Mouse (Mus musculus) right cerebral cortex, postnatal 14 days (tissue): ENCODE measurements at regions not wholly inside any gene's neighbourhood (a gene's known extent, or its start where the extent isn't known, plus 50 kb on each side); places are given as distances from the start of the nearest gene placed in this dataset.

ENCODE experiments used
- DNase-seq: peaks from one replicate; pipeline ENCODE4 v3.0.0; 2022

DNA sequence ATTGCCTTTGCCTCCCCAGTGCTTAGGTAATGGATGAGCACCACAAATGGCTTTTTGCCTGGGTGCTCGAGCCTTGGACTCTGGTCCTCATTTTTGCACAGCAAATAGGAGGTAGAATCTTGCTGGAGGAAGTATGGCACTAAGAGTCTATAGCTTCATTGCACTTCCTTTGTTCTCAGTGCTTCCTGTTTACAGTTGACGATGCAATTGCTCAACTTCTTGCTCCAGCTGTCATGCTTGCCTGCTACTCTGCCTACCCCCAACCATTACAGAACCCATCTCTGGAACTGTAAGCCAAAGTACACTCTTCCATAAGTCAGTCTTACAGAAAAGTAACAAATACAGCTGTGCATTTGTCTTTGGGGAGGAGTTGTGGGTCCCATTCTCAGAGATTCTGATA, 79.8 kb upstream of the Slc7a14 start:
- DNase-seq: no peak

DNA sequence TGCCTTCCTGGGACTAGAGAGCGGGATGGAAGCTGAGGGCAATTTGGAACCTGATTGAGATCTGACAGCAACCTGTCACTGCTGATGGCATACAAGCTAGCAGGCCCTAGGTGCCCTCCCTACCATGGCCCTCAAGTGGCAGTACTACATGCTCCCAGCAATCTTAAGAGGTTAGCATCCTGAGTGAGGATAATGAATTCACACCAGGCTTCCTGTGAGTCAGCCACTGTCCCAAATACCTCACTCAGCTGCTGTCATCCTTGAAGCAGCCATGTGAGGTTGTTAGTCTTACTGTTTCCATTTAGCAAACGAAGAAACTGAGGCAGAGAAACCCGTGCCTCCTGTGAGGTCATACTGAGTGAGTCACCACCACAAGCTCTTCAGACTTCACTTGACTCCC, 65.5 kb upstream of the Slc7a14 start:
- no peak for DNase-seq

DNA sequence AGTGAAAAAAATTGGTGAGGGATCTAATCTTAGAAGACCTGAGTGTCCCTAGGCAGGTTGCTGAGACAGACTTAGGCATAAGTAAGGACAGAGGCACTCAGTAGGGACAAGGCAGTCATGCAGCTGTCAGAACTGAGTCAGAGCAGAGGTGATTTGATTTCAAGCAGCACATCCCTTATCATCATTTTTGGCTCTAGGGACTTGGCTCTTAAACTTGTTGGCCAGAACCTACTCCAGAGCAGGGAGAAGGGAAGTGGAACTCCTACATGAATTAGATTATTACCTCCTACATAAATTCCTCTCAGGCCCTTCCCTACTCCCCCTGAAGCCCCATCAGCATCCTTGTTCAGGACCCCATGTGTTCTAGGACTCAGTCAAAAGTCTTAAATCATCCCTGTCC, 63.9 kb upstream of the Slc7a14 start:
- no peak for DNase-seq

DNA sequence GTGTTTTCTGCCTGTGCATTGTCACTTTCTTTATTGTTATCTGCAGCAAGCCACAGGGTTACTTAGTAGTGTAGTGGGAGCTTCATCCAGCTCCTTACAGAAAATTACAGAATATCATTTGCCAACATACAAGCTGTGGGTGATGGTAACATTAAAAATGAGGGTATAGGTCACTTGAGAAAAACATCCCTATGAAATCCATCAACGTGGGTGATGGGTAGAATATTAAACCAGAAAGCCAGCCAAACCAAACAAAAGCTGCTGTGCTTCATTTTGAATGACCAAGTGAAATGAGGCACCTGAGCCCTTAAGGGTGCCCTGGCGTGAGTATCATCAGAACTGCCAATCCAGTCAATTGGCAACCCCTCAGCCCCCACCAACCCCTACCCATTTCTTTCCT, 58.1 kb upstream of the Slc7a14 start:
- no peak for DNase-seq
